Mouse (Mus musculus) stomach, postnatal 0 days (tissue): ENCODE measurements around the gene Wwox. TPM values are rescaled to one million over a fixed set of nuclear protein-coding genes. Genes with fewer than 3 reads are reported as not detected.

Experiments
- ATAC-seq: fragments of 200-750 bp; cut with Nextera tagmentation; 2 replicates; pipeline ENCODE4 v1.8.0; 2017; ENCODE audit not compliant: low FRiP score, low TSS enrichment
- DNase-seq: peaks from one replicate; pipeline ENCODE4 v3.0.0-alpha.2; 2016; ENCODE audit warnings: low spot score
- H3K27ac ChIP-seq: fragments of 300-500 bp; sonication (generic); replicated peaks from 2 replicates; pipeline ENCODE4 v1.5.1; 2014; ENCODE audit warnings: mild to moderate bottlenecking, control low read depth
- H3K27me3 ChIP-seq: fragments of 300-500 bp; sonication (generic); 2 replicates; pipeline ENCODE4 v1.6.1; 2014; ENCODE audit warnings: low read length; ENCODE audit not compliant: control insufficient read depth, insufficient read depth
- H3K36me3 ChIP-seq: fragments of 300-500 bp; sonication (generic); 2 replicates; pipeline ENCODE4 v1.6.1; 2014; ENCODE audit warnings: low read length, mixed read lengths; ENCODE audit not compliant: control insufficient read depth, insufficient read depth
- H3K4me1 ChIP-seq: fragments of 300-500 bp; sonication (generic); replicated peaks from 2 replicates; pipeline ENCODE4 v1.6.1; 2014; ENCODE audit warnings: antibody characterized with exemption; ENCODE audit not compliant: control insufficient read depth, insufficient read depth
- H3K4me2 ChIP-seq: fragments of 300-500 bp; sonication (generic); replicated peaks from 2 replicates; pipeline ENCODE4 v1.6.1; 2014; ENCODE audit warnings: low read depth, mild to moderate bottlenecking, control low read depth, moderate library complexity
- H3K4me3 ChIP-seq: fragments of 300-500 bp; sonication (generic); 2 replicates; pipeline ENCODE4 v1.5.1; 2014; ENCODE audit warnings: low read depth, low read length, control low read depth
- H3K9ac ChIP-seq: fragments of 300-500 bp; sonication (generic); 2 replicates; pipeline ENCODE4 v1.6.1; 2014; ENCODE audit warnings: mild to moderate bottlenecking, low read length, control low read depth, mixed read lengths
- H3K9me3 ChIP-seq: fragments of 300-500 bp; sonication (generic); 2 replicates; pipeline ENCODE4 v1.6.1; 2016; ENCODE audit warnings: low read length; ENCODE audit not compliant: control insufficient read depth
- CTCF ChIP-seq: IDR thresholded peaks from 2 replicates; pipeline ENCODE4 v1.5.1; 2016; ENCODE audit warnings: antibody characterized with exemption, low read depth, mild to moderate bottlenecking, moderate library complexity
- EP300 ChIP-seq: optimal IDR thresholded peaks from 2 replicates; pipeline ENCODE3; 2016; ENCODE audit warnings: antibody characterized with exemption
- WGBS: fragments of 180-500 bp; shearing (Covaris S2); extraction: QIAGEN DNeasy Blood & Tissue Kit; methylation state at CpG from one replicate; pipeline ENCODE4 v1.1.7; 2014; 5-methylcytosine and 5-hydroxymethylcytosine counted together
- polyA plus RNA-seq: library from polyadenylated mRNA; unstranded; fragments of >200 nt; fragmentation: Nextera tagmentation; extraction: Ambion mirVana; gene quantifications from 2 replicates; pipeline ENCODE4 v1.2.1, GENCODE M21; 2015

The Wwox gene
- polyA plus RNA-seq, 1 experiment from 2014 or later, result 9.2 TPM

GRCm38 (mm10) chr8:115249688-115250366 is 810.4 kb downstream of the Wwox start:
- H3K9me3 ChIP-seq, result no peaks in the 10 kb centered on the region
- no peaks in the 10 kb centered on the region for H3K4me1 ChIP-seq
- WGBS, result 45% methylated on average over 22 of the region's 22 CpGs
- H3K4me3 ChIP-seq, result no peak overlapping the region
- no peaks in the 10 kb centered on the region for H3K36me3 ChIP-seq
- ATAC-seq (no peak), DNase-seq (no peak)
- TF ChIP-seq CTCF (no peak), EP300 (no peak)
- H3K9ac ChIP-seq, result no peak overlapping the region
- H3K27me3 ChIP-seq, result no peaks in the 10 kb centered on the region
- no peak overlapping the region for H3K27ac ChIP-seq
- H3K4me2 ChIP-seq, result peak overlapping the region; percentile 29

GRCm38 (mm10) chr8:115255550-115255949 is 816.1 kb downstream of the Wwox start:
- Histone ChIP-seq H3K4me3 (no peak overlapping the region), H3K27me3 (no peaks in the 10 kb centered on the region), H3K36me3 (no peaks in the 10 kb centered on the region), H3K4me2 (no peak overlapping the region), H3K4me1 (no peaks in the 10 kb centered on the region), H3K9me3 (no peaks in the 10 kb centered on the region), H3K9ac (no peak overlapping the region), H3K27ac (no peak overlapping the region)
- DNase-seq, result no peak
- ATAC-seq, result no peak
- 46% methylated on average over 13 of the region's 13 CpGs for WGBS
- TF ChIP-seq CTCF (no peak), EP300 (no peak)

- H3K27ac ChIP-seq, result no peak overlapping the region
- no peaks in the 10 kb centered on the region for H3K27me3 ChIP-seq
- no peaks in the 10 kb centered on the region for H3K4me1 ChIP-seq
- no peaks in the 10 kb centered on the region for H3K9me3 ChIP-seq
- TF ChIP-seq CTCF, result no peak
- no peak for TF ChIP-seq EP300
- no peak for DNase-seq
- no peak overlapping the region for H3K9ac ChIP-seq
- H3K36me3 ChIP-seq, result no peaks in the 10 kb centered on the region
- ATAC-seq, result no peak
- 91% methylated on average over 17 of the region's 17 CpGs for WGBS
- no peak overlapping the region for H3K4me2 ChIP-seq
- H3K4me3 ChIP-seq, result no peak overlapping the region
Observed at GRCm38 (mm10) chr8:115257417-115257816, 818.0 kb downstream of the Wwox start.

GRCm38 (mm10) chr8:115259806-115260205 is 820.4 kb downstream of the Wwox start:
- Histone ChIP-seq H3K9me3 (no peaks in the 10 kb centered on the region), H3K36me3 (no peaks in the 10 kb centered on the region), H3K4me3 (no peak overlapping the region), H3K4me1 (no peaks in the 10 kb centered on the region), H3K27ac (no peak overlapping the region), H3K4me2 (no peak overlapping the region), H3K27me3 (no peaks in the 10 kb centered on the region), H3K9ac (no peak overlapping the region)
- DNase-seq, result no peak
- WGBS, result 63% methylated on average over 12 of the region's 12 CpGs
- no peak for TF ChIP-seq CTCF
- no peak for TF ChIP-seq EP300
- ATAC-seq, result no peak

- DNase-seq (no peak), ATAC-seq (no peak)
- Histone ChIP-seq H3K4me1 (no peaks in the 10 kb centered on the region), H3K9ac (no peak overlapping the region), H3K4me3 (no peak overlapping the region), H3K9me3 (no peaks in the 10 kb centered on the region), H3K36me3 (no peaks in the 10 kb centered on the region), H3K27me3 (no peaks in the 10 kb centered on the region), H3K27ac (no peak overlapping the region), H3K4me2 (no peak overlapping the region)
- no peak for TF ChIP-seq EP300
- TF ChIP-seq CTCF, result no peak
- 62% methylated on average over 11 of the region's 11 CpGs for WGBS
Observed at GRCm38 (mm10) chr8:115267196-115267595, 827.7 kb downstream of the Wwox start.

GRCm38 (mm10) chr8:115269601-115270000 is 830.1 kb downstream of the Wwox start:
- Histone ChIP-seq H3K27ac (no peak overlapping the region), H3K4me2 (no peak overlapping the region), H3K27me3 (no peaks in the 10 kb centered on the region), H3K4me1 (no peaks in the 10 kb centered on the region), H3K9me3 (no peaks in the 10 kb centered on the region), H3K4me3 (no peak overlapping the region), H3K9ac (no peak overlapping the region), H3K36me3 (no peaks in the 10 kb centered on the region)
- no peak for DNase-seq
- no peak for ATAC-seq
- WGBS, result 37% methylated on average over 4 of the region's 4 CpGs
- TF ChIP-seq EP300, result no peak
